Mouse (Mus musculus): ENCODE measurements at regions not wholly inside any gene's neighbourhood (a gene's known extent, or its start where the extent isn't known, plus 50 kb on each side); places are given as distances from the start of the nearest gene placed in this dataset.
A peak's percentile ranks its signal among the peaks of the same experiment; 100 is the strongest.

- DNase-seq (ENCODE audit: low spot score): no peak
Measured at GRCm38 (mm10) chr17:22795213-22795612, 71.7 kb downstream of the Zfp945 start.

- DNase-seq (ENCODE audit: low spot score): no peak
Measured at GRCm38 (mm10) chr17:22784481-22784880, 82.5 kb downstream of the Zfp945 start.

- DNase-seq (ENCODE audit: low spot score): no peak
Measured at GRCm38 (mm10) chr17:22745736-22746135, 121.2 kb downstream of the Zfp945 start.

- peak; percentile 57 for DNase-seq (ENCODE audit: low spot score)
Measured at GRCm38 (mm10) chr17:22739581-22740178, 127.3 kb downstream of the Zfp945 start.

GRCm38 (mm10) chr17:22739173-22739572, 127.8 kb downstream of the Zfp945 start:
- DNase-seq (ENCODE audit: low spot score): no peak

- no peak for DNase-seq (ENCODE audit: low spot score)
Measured at GRCm38 (mm10) chr17:22736360-22736759, 130.6 kb downstream of the Zfp945 start.
